Mouse (Mus musculus) neural tube, embryonic 10.5 days (tissue): Measurements from ENCODE around the gene Wfdc6b.
A peak's percentile ranks its signal among the peaks of the same experiment; 100 is the strongest.
"Not testable (repeated sequence)": the region's sequence is repeated elsewhere in the genome, so short reads cannot be mapped to it uniquely, and the experiment has no call there.

Source experiments
- DNase-seq: peaks from one replicate; pipeline ENCODE4 v3.0.0-alpha.2; 2017; ENCODE audit warnings: low spot score; ENCODE audit errors: extremely low spot score

Wfdc6b gene

GRCm38 (mm10) chr2:164613471-164613870, at the start of gene Wfdc6b, which contains the start of gene Wfdc8:
Gene Wfdc6b, plus strand, starts transcription at chr2:164613522.
Gene Wfdc8, minus strand, starts transcription at chr2:164613626.
- not testable (repeated sequence) for DNase-seq

- no peak for DNase-seq
These were observed 49.0 kb upstream of the Wfdc6b start for GRCm38 (mm10) chr2:164564346-164564745.

- DNase-seq, result no peak
These were observed 46.3 kb upstream of the Wfdc6b start for GRCm38 (mm10) chr2:164566997-164567396.

GRCm38 (mm10) chr2:164567460-164567859, 45.9 kb upstream of the Wfdc6b start:
- no peak for DNase-seq

- DNase-seq, result not testable (repeated sequence)
These were observed 40.0 kb upstream of the Wfdc6b start, which contains the start of gene Spint3 for GRCm38 (mm10) chr2:164573359-164573758. Gene Spint3, minus strand, starts transcription at chr2:164573459.

- not testable (repeated sequence) for DNase-seq
These were observed 28.1 kb upstream of the Wfdc6b start, which contains the start of gene Wfdc6a for GRCm38 (mm10) chr2:164585025-164585725. Gene Wfdc6a, minus strand, starts transcription at chr2:164585447.

- DNase-seq, result peak; percentile 28
These were observed 21.3 kb upstream of the Wfdc6b start for GRCm38 (mm10) chr2:164592014-164592413.

- DNase-seq, result no peak
These were observed 19.8 kb upstream of the Wfdc6b start, which contains the start of gene Eppin for GRCm38 (mm10) chr2:164593494-164593893. Gene Eppin, minus strand, starts transcription at chr2:164593594.

- no peak for DNase-seq
These were observed 13.1 kb upstream of the Wfdc6b start for GRCm38 (mm10) chr2:164600179-164600578.

GRCm38 (mm10) chr2:164603482-164603881, 9.8 kb upstream of the Wfdc6b start:
- DNase-seq, result no peak

- no peak for DNase-seq
These were observed 8.9 kb upstream of the Wfdc6b start for GRCm38 (mm10) chr2:164604411-164604810.

- DNase-seq, result no peak
These were observed 4.5 kb upstream of the Wfdc6b start for GRCm38 (mm10) chr2:164608781-164609180.

- DNase-seq, result no peak
These were observed 2.1 kb downstream of the Wfdc6b start for GRCm38 (mm10) chr2:164615386-164615785.

- DNase-seq, result no peak
These were observed 5.7 kb downstream of the Wfdc6b start for GRCm38 (mm10) chr2:164619050-164619449.

- DNase-seq, result no peak
These were observed 8.5 kb downstream of the Wfdc6b start for GRCm38 (mm10) chr2:164621775-164622174.

GRCm38 (mm10) chr2:164635266-164635665, 21.9 kb downstream of the Wfdc6b start:
- no peak for DNase-seq

GRCm38 (mm10) chr2:164638696-164639095, 25.4 kb downstream of the Wfdc6b start, which contains the start of gene Wfdc16:
Gene Wfdc16, minus strand, starts transcription at chr2:164638796.
- no peak for DNase-seq

GRCm38 (mm10) chr2:164641129-164641528, 27.8 kb downstream of the Wfdc6b start:
- no peak for DNase-seq

- DNase-seq, result no peak
These were observed 28.8 kb downstream of the Wfdc6b start for GRCm38 (mm10) chr2:164641881-164642673.

GRCm38 (mm10) chr2:164655858-164656257, 42.5 kb downstream of the Wfdc6b start, which contains the start of gene Wfdc10:
Gene Wfdc10, plus strand, starts transcription at chr2:164656046.
- peak; percentile 56 for DNase-seq

- DNase-seq, result no peak
These were observed 43.2 kb downstream of the Wfdc6b start, which contains the start of gene Wfdc9 for GRCm38 (mm10) chr2:164656483-164656882. Gene Wfdc9, minus strand, starts transcription at chr2:164656583.

GRCm38 (mm10) chr2:164664851-164665250, 51.5 kb downstream of the Wfdc6b start:
- DNase-seq, result no peak
